Mouse (Mus musculus): ENCODE data around the gene Sox10.

Gene Sox10

DNA sequence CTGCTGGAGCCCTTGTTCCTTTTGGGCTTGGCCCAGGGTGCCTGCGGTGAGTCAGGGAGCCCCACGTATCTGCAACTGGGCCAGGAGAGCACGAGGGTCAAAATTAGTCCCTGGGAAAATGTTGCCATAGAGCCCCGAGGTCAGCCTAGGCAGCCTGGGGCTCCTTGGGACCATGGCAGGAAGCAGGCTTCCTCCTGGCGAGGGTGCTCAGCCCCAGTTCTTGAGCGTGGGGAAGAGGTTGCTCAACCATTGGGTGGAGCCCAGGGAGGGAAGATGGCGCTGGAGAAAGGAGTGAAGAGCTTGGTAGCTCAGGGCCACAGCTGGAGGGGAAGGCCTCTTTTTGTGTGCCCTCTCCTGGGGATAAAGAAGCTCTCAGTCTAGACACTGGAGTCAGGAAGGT, 2.7 kb downstream of the Sox10 start:
- no peak for DNase-seq (ENCODE audit: low read depth in 2 of 2, low spot score in 2 of 2)

DNA sequence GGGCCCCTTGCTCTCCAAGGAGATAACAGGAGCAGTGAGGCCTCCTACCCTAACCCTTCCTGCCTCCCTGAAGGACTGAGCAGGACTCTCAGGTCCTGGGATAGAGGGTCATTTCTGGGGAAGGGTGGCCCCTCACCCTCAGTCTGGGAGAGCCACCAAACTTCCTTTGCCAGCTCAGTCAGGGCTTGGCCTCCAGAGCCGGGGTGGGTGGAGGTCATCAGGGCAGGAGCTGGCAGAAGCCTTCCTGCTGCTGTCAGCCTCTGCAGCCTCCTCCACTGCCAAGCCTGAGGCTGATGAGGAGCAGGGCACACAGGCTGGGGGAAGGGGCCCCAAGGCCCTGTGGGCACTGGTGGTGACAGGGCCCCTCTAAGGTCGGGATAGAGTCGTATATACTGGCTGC, 9.5 kb downstream of the Sox10 start:
- DNase-seq (ENCODE audit: low read depth in 2 of 2, low spot score in 2 of 2), result no peak

DNA sequence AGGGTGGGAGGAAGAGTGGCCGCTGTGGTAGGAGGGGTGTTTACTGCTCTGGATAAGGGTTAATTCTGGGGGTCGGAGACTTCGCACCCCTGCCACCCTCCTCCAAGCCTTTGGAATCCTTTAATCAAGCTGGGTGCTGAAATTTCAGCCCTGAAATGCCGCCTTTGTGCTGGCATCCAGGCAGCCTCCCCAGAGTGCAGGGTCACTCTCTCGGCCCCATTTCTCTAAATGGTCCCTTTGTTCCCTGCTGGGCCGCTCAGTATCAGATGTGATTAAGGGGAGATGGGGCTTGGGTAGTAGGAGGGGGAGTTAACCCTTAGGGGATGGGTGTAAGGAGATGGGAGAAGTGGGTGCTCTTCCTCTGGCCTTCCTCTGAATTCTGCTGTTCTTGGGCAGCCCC, 12.3 kb downstream of the Sox10 start:
- no peak for DNase-seq (ENCODE audit: low read depth in 2 of 2, low spot score in 2 of 2)

DNA sequence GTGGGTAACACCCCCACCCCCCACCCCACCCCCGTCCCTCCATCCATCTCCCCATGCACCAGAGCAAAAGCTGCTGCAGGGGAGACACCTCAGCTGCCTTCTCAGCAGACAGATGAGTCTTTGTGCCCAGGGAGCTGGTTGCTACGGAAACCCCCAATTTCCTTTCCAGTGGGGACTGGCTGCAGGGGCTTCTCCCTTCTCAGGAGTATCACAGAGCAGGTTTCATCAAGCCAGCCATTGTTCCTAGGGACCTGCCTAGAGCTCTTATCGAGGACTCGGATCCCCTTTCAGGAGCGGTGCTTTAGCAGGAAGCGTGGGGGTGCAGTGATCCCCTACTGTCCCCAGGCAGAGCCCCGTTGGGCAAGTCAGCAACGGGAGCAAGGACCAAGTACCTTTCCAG, 13.2 kb downstream of the Sox10 start:
- no peak for DNase-seq (ENCODE audit: low read depth in 2 of 2, low spot score in 2 of 2)

DNA sequence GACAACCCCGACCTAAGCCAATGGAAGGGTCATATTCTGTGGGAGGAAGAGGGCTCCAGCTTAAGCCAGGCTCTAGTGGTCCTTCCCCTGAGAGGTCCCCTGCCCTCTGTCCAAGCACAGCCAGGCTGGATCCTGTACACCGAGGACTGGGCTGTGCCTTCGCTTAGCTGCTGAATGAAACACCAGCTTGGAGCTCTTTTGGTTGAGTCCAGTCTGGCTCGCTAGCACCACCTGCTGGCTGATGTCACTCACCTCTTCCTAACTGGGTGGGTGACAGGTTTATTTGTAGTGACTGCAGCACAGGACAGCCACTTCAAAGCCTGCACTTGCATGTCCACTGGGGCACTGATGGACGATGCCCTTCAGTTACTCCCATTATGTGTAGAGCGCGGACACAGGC, 16.5 kb downstream of the Sox10 start:
- DNase-seq (ENCODE audit: low read depth in 2 of 2, low spot score in 2 of 2), result peak; percentile 62 to 70

DNA sequence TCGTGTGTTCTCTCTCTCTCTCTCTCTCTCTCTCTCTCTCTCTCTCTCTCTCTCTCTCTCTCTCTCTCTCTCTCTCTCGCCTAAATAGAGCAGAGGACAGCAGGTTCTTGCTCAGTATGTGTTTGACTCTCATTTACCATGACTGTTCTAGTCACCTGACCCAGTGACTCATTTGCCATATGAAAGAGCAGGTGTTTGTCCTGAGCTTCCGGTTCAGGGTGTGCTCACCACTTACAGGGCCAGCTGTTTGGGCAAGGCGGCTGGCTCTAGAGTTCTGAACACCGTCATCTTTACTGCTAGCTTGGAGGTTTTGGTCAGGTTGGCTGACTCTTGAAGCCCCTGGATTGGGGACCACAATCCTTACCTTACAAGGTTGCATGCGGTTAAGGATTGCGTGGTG, 19.5 kb downstream of the Sox10 start:
- DNase-seq (ENCODE audit: low read depth in 2 of 2, low spot score in 2 of 2), result no peak

DNA sequence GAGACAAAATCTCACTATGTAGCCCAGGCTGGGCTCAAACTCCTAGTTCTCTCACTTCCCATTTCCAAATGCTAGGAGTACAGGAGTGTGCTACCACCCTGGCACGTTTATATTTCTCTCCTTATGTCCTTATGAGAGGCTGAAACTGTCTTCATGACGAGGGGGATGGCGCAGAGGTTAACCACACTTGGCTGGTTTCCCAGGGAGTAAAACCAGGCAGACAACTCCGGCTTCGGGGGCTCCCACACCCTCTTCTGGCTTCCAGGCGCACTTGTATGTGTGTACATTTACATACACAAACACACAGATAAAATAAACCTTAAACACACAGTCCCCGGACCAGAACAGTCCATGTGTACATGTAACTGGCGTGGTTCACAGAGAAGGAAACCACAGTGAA, 21.0 kb downstream of the Sox10 start:
- DNase-seq (ENCODE audit: low read depth in 2 of 2, low spot score in 2 of 2), result no peak

DNA sequence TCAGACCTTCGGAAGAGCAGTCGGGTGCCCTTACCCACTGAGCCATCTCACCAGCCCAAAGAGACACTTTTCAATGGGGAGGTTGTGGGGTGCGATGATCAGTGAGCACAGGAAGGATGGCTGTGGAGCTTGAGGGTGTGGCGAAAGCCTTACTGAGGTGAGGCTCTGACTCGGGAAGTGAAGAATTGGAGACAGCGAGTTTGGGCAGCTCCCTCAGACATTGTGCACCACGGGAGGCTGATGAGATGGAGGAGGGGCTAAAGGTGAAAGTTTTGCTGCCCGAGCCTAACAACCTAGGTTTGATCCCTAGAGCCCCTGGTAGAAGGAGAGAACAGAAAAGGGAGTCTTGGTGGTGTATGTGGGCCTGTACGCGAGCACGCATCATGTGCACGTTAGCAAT, 21.7 kb downstream of the Sox10 start:
- no peak for DNase-seq (ENCODE audit: low read depth in 2 of 2, low spot score in 2 of 2)

DNA sequence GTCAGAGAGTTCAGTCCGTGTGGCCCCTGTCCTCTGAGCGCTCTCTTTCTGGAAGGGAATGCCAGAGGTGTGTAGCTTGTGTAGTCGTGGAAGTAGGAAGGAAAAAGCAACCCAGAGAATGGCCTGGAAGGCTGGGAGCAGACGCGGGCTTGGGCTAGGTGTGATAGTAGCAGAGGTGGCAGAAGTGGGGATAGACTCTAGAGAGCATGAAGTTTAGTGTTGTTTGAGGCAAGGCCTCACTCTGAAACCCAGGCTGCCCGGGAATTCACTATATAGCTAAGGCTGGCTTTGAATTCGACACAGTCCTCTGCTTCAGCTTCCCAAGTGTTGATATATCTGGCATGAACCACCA, 23.5 kb downstream of the Sox10 start:
- DNase-seq (ENCODE audit: low read depth in 2 of 2, low spot score in 2 of 2), result no peak

DNA sequence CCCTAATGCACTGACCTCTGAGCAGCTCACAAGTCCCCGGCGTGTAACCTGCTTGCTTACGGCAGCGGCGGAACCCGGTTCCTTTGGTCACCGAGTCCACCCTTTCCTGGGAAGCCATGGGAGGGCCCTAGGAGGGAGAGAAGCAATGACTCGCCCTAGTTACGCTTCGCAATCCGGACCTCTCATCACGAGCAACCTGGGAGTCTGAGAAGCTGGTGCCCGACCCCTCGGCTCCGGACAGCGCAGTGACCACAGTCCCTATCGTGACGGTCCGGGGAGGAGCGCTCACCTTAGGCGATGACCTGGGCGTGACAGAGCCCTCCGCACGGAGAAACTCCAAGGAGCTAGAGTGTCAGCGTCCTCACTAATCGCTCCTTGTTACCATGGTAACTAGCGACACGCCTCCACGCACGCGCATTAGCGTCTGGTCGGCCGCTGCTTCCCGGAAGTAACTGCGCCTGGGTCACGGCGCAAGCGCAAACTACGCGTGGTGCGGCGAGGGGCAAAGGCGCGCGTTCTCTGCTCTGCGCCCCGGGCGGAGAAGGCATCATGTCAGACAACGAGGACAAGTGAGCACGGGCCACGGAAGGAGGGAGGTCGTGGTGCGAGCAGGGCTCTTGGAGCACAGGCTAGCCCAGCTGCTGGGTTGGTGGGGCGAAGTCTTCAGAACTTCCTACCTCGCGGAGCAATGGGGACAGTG, 24.0 kb downstream of the Sox10 start, which contains the start of the genes Polr2f and 1700088E04Rik:
TSS of gene Polr2f (plus strand) at position 144 of the 700 bp plus-strand sequence.
TSS of gene 1700088E04Rik (minus strand) at position 388 of the 700 bp plus-strand sequence.
- peak; percentile 89 to 92 for DNase-seq (ENCODE audit: low read depth in 2 of 2, low spot score in 2 of 2)

DNA sequence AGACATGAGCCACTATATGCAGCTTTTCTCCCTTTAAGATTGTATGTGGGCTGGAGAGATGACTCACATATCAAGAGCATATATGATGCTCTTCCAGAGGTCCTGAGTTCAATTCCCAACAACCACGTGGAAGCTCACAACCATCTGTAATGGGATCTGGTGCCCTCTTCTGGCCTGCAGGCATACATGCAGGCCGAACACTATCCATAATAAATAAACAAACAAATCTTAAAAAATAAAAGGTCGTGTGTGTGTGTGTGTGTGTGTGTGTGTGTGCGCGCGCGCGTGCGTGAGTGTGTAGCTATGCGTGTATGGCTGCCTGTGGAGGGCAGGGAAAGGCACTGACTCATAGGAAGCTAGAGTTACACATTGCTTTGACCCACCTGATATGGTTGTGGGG, 25.4 kb downstream of the Sox10 start:
- DNase-seq (ENCODE audit: low read depth in 2 of 2, low spot score in 2 of 2), result peak in 1 of 2 experiments; percentile 23

DNA sequence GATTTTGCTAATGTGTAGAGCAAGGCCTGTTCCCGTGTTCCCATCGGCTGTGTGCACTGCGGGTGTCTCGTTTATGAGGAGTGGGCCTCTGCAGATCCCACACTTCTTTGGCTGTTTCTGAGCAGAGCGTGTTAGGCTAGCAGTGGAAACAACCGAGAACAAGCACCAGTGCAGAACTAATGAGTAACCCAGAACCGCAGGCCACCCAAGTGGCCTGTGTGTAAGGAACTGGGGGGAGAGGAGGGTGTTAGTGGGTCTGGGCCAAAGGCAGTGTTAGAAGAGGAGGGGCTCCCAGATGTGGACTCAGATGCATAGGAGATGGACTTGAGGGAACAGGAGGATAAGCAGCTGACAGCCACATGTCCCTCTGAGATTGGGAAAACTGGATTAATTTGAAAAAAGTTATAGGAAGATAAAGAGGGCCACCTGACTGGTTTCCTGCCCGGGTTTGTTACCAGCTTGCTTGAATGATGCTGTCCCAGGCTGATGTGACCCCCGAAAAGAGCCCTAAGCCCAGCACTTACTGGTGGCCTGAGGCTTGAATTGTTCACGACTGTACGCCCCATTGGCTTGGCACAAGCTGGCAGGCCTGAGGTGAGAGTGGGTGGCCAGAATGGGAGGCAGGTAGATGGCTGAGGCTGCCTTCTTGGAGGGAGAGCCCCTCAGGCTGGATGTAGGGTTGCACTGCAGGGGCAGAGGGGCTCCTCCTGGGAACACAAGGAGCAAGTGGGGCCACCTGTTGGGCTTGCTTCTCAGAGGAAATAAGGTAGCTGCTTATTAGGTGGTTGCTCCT, 29.1 kb downstream of the Sox10 start:
- no peak for DNase-seq (ENCODE audit: low read depth in 2 of 2, low spot score in 2 of 2)

DNA sequence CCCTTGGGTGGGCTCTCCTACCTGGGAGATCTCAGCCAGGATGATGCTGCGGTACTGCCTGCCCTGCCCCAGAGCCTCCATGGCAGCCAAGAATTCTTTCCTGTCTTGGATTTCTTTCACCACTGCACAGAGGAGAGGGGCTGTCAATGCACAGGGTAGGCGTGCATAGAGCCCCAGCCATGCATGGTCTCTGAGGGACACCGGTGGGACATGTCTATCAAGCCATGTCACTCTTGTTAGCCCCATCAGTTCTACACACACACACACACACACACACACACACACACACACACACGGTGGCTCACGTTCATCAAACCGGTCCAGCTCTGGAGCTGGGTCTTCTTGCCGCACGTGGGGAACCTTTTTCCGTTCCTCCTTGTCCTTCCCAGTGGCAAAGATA, 29.7 kb downstream of the Sox10 start:
- DNase-seq (ENCODE audit: low read depth in 2 of 2, low spot score in 2 of 2), result no peak

DNA sequence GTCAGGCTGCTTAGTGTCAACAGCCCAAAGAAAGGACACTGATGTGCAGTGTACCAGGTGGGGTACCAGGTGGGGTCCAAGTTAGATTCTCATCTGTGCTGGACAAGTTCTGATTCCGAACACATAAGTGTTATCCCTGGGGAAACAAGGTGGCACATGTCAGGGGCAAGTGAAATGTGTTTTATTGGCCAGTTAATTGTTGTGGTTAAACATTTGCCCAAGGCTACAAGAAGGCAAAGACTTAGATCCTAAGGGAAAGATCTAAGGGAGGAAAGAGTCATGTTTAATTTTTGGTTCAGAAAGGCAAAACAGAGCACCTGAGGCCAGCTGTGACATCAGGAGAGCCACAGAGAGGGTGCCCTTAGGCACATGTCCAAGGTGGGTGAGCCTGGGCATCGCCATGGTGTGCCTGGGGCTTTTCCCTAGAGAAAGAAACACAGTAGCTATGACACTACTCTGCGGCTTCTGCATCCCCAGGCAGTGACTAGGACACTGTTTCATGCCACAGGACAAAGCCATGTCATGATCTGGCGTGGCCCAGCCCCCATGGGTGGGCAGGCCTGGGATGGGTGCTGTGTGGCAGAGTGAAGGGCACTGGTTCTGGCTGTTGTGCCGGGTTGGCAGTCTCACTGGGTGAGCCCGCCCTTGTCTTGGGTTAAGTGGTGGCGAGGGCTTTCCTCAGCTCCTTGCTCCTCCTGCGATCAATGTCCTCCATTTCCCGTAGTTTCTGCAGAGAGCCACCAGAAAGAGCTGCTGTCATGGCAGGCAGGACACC, 30.4 kb downstream of the Sox10 start:
- DNase-seq (ENCODE audit: low read depth in 2 of 2, low spot score in 2 of 2), result no peak

DNA sequence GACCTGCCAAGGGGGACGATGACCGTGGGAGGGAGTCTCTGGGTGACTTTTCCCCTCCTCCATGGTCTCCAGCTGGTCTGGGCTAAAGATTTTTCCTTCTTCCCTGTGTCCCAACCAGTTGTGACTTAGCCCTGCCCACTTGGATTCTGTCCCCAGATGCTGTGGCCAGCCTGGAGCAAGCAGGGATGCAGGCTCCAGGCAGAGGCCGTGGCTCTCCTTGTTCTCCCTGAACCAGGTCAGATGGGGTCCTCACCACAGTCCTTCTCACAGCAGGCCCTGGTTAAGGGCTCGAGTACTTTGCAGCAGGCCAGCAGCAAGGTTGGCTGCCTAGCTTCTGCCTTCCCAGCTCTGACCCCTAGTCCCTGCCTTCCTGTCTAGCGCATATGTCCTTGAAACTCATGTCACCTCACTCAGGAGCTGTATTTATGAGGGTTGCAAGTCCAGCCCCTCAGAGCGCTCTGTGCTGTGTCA, 31.8 kb downstream of the Sox10 start:
- no peak for DNase-seq (ENCODE audit: low read depth in 2 of 2, low spot score in 2 of 2)

DNA sequence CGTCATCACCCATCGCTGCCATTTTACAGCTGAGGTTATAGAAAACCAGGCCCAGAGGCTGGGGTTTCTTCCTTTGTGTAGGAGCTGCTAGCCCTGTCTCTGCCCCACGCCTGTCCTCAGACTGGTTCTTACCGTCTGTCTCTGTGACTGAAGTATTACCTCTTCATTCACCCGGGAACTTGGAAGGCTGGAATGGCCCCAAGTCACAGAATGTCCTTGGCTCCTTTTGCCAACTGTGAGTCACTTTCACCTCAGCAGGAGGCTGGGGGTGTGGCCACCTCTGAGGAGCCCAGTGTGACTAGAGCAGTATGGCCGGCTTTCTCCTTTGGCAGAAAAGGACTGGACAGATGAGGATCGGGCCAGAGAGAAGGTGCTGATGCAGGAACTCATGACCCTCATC, 33.6 kb downstream of the Sox10 start:
- DNase-seq (ENCODE audit: low read depth in 2 of 2, low spot score in 2 of 2), result no peak

DNA sequence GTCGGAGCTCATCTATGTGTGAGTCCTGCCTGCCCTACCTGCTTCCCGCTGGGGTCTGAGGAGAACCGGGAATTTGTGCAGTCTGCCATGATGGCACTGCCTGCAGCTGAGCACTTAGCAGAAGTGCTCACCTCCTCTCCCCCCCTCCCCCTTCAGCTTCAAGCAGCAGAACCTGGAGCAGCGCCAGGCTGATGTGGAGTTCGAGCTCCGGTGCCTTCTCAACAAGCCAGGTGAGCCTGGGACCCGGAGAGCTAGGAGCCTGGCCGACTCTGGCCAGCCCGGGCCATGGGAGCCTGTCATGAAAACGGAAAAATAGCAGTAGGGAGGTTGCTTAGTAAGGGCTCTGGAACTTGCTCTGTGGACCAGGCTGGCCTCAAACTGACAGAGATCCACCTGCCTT, 34.3 kb downstream of the Sox10 start:
- no peak for DNase-seq (ENCODE audit: low read depth in 2 of 2, low spot score in 2 of 2)

DNA sequence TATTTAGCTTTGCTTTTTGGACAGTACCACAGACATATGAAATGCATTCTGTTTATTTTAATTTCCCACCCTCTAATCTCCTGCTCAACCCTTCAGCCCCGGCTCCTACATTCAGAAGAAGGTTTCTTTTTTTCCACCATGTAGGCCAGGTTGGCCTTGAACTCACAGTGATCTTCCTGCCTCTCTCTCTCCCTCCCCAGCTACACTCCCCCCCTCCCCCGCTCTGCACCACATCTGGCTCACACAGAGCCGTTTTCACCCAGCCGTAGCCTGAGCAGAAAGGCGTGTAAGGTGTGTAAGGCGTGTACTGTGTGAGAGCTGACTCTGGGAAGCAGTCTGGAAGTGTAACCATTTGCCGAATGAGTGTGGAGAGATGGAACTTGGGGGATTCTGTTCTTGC, 35.7 kb downstream of the Sox10 start:
- DNase-seq (ENCODE audit: low read depth in 2 of 2, low spot score in 2 of 2), result no peak

DNA sequence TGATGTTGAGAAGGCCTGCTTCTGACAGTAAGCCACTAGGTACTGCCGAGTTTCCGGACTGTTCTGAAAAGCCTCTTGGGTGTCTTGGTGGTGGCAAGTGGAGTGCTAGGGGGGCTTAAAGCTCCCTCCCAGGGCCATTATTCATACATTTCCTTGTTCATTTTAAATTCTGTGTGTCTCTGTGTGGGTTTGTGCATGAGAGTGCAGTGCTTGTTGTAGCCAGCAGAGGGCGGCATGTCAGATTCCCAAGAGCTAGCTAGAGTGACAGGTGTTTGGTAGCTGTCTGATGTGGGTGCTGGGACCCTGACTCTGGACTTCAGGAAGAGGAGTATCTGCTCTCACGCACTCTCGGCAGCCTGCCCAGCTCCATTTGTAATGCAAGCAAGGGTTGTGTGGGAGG, 36.8 kb downstream of the Sox10 start:
- no peak for DNase-seq (ENCODE audit: low read depth in 2 of 2, low spot score in 2 of 2)

DNA sequence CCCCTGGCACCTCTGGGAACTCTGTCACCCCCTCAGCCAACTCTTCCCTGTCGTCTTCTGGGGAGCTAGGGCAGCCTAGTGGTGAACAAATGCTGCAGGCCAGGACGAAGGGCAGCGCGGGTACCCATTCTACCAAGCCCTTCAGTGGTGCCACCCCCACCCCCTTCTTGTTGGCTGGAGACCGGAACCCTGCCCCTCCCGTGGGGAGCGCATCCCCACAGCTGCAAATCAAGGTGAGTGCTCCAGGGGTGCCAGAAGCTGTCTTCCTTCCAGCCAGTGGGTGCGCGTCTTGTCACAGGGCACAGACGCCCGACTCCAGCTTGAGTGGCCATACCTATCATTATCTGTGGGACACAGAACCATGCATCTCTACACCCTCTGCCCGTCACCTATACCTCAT, 37.9 kb downstream of the Sox10 start:
- no peak for DNase-seq (ENCODE audit: low read depth in 2 of 2, low spot score in 2 of 2)

DNA sequence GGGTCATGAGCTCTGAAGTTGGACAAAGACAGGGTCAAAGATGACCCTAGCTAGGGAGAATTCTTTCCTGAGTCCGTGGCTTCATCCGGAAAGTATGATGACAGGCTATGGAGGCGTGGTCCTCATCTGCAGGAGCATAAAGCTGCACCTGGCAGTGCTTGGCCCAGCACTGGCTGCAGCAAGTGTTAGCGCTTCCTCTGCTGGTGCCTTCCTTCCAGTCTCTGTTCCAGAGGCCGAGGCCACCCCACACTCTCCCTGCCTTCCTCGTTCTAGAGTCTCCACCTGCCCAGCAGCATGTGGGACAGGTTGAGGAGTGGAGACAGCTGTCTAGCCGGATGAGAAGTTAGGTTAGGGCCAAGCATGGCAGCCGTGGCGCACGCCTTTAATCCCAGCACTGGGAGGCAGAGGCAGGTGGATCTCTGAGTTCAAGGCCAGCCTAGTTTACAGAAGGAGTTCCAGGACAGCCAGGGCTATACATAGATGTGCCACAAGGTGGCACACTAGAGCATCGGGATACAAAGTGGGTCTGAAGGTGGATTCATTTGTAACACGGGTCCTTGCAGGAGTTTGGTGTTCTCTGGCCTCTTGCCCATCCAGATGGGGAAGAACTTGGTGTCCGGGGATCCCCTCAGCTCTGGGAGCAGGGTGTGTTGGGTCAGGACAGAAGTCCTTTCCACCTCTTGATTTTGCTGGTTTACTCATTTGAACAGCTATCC, 38.7 kb downstream of the Sox10 start:
- DNase-seq (ENCODE audit: low read depth in 2 of 2, low spot score in 2 of 2), result peak in 1 of 2 experiments; percentile 56
